In the genomic region with DNA sequence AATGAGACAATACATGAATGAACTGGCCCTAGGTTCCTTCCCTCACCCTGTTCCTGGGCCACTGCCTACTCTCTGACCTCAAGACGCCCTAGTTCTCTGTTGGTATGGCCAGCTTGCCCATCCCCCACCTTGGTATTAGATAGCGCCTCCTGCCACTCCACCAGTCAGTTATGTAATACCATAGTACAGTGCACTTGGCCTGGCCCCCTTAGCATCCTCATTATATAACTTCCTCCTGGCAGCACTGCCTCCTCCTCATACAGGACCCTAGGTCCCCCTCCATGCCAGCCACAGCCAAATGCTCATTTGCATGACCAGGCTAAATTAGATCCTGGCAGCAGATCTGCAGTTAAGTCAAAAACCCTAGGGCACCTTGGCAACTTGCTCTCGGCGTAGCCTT, we compare ENCODE assay signal across 9 mouse cellular contexts. TPM values are rescaled to one million over a fixed set of nuclear protein-coding genes. Genes with fewer than 3 reads are reported as not detected.
DNase-seq lines count a peak whose midpoint lies in the region; ATAC-seq lines count a peak whose summit lies in the region.
"Had no signal": no experiment of that assay in that cellular context is flagged by ENCODE, and none has a peak within 500 bp of the region (broad histone marks: within the 10 kb centered on the region; RNA-seq: fewer than 3 reads in every experiment).

No protein-coding gene starts in this region.

- peaks cover 33% of the 10 kb centered on the region for H3K4me1 ChIP-seq in limb, embryonic 10.5 days

- no peak; the same call in 1 of the 2 replicates for ATAC-seq in megakaryocyte-erythroid progenitor cell, adult 5-6 weeks (replicated peaks; ENCODE audit: low FRiP score, low TSS enrichment, poor library complexity, severe bottlenecking)

- no peaks in the 10 kb centered on the region for H3K27me3 ChIP-seq in limb, embryonic 10.5 days (ENCODE audit: low read depth, poor library complexity, severe bottlenecking)

- no peak overlapping the region for H3K27ac ChIP-seq in limb, embryonic 10.5 days
- H3K27ac ChIP-seq: liver, embryonic 14.5 days had no signal

- intact Hi-C loops in heart, postnatal 36 days (cut with DNase I), result no loop called here

- DNase-seq in kidney, adult 8-10 months, result peak; percentile 37 to 74
- no peak for DNase-seq in kidney, postnatal 14 days
- peak; percentile 38 for DNase-seq in adipocyte (ENCODE audit: low spot score)
- DNase-seq in cerebellum, adult 18-20 months, result peak; percentile 21 to 23
- DNase-seq in heart, postnatal 36 days, result peak; percentile 52 to 59
- DNase-seq in limb, embryonic 10.5 days (ENCODE audit: low spot score), result no peak
- DNase-seq in thymus, postnatal 25 days, result no peak

- 96% methylated on average over 4 of the region's 4 CpGs for WGBS in limb, embryonic 10.5 days

- peaks cover 83% of the 10 kb centered on the region for H3K36me3 ChIP-seq in limb, embryonic 10.5 days

- H3K9me3 ChIP-seq in limb, embryonic 10.5 days (replicated peaks), result no peaks in the 10 kb centered on the region

- H3K4me3 ChIP-seq in limb, embryonic 10.5 days, result no peak overlapping the region

RNA-seq across cellular contexts. Expression of a gene that starts 18.8 kb away (rescaled TPM):
- 10 to 100 TPM; 13.3 to 15.3 TPM for total RNA-seq in heart, postnatal 36 days (2021)
- polyA plus RNA-seq in limb, embryonic 10.5 days (2016; fragmentation: Nextera tagmentation; extraction: Ambion mirVana), result 10.0 and 13.0 TPM in 2 replicates
- 29.1 and 29.3 TPM in 2 replicates for total RNA-seq in megakaryocyte-erythroid progenitor cell, adult 5-6 weeks (2014; fragmentation: Nextera tagmentation)
- total RNA-seq in megakaryocyte-erythroid progenitor cell, adult 5-6 weeks (2017), result 14.2 and 16.8 TPM in 2 replicates

RNA-seq across cellular contexts. Expression of a gene that starts 25.9 kb away (rescaled TPM):
- total RNA-seq in heart, postnatal 36 days (2021), result under 1 TPM; 0.30 to 0.61 TPM
- 24.5 and 26.7 TPM in 2 replicates for polyA plus RNA-seq in limb, embryonic 10.5 days (2016; fragmentation: Nextera tagmentation; extraction: Ambion mirVana)
- 5.0 and 14.3 TPM in 2 replicates for total RNA-seq in megakaryocyte-erythroid progenitor cell, adult 5-6 weeks (2014; fragmentation: Nextera tagmentation)
- 6.5 and 6.6 TPM in 2 replicates for total RNA-seq in megakaryocyte-erythroid progenitor cell, adult 5-6 weeks (2017)

RNA-seq across cellular contexts. Expression of a gene that starts 41.0 kb away (rescaled TPM):
- not detected for total RNA-seq in heart, postnatal 36 days (2021)
- not detected in 2 replicates for polyA plus RNA-seq in limb, embryonic 10.5 days (2016; fragmentation: Nextera tagmentation; extraction: Ambion mirVana)
- total RNA-seq in megakaryocyte-erythroid progenitor cell, adult 5-6 weeks (2014; fragmentation: Nextera tagmentation), result not detected in 2 replicates
- total RNA-seq in megakaryocyte-erythroid progenitor cell, adult 5-6 weeks (2017), result not detected in 2 replicates

Comparison
In these comparisons a context has a peak if more than half of its experiments do, and no peak if none do; other contexts are left out.
1. DNase-seq: peak in kidney, adult 8-10 months (2 of 2), adipocyte (single experiment), cerebellum, adult 18-20 months (2 of 2) and heart, postnatal 36 days (2 of 2); none in kidney, postnatal 14 days (single experiment), limb, embryonic 10.5 days (single experiment) and thymus, postnatal 25 days (single experiment).